Mouse (Mus musculus): ENCODE data around the gene Fat1.

DNA sequence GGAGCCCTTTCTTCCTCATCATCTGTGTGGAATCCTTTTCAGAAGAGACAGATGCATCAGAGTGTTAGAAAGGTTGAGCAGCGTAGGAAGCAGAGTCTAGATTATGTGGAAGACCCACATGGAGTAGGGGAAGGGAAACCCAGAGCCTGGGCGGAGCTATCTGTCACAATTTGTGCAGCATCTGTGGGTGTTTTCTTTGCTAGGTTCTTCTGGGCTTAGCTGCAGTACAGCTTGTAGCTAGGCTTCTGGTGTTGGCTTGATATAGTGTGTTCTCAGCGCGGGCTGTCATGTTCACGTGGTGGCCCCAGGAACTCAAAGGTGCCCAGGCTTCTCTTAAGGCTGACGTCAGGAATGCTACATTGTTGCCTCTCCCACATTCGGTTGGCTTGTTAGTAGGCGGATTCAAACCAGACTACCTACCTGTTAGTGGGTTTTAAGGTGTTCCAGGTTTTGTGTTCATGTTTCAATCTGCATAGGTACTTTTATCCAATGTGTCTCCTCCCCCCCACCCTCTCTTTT, 32.3 kb downstream of the Fat1 start:
- TF ChIP-seq CTCF (IDR thresholded peaks at IDR 0.05; ENCODE audit: borderline replicate concordance, control insufficient read depth, extremely low read depth, insufficient read depth, low read length, poor library complexity) (no peak), POLR2A (IDR thresholded peaks at IDR 0.05; ENCODE audit: control insufficient read depth, extremely low read depth, insufficient read depth, low read length, poor library complexity) (no peak)
